Mouse (Mus musculus) ES-Bruce4 (cell line): ENCODE data around the gene Krtap5-4.

Source experiments
- CTCF ChIP-seq: IDR thresholded peaks from one replicate; pipeline ENCODE4 v1.8.1; 2011; ENCODE audit warnings: low read depth, low read length
- EP300 ChIP-seq: IDR thresholded peaks from 2 replicates; pipeline ENCODE4 v1.6.1; 2011; ENCODE audit warnings: low read depth, low read length; ENCODE audit not compliant: insufficient read depth
- POLR2A ChIP-seq: IDR thresholded peaks from one replicate; pipeline ENCODE4 v1.8.1; 2011; ENCODE audit warnings: low read length; ENCODE audit not compliant: insufficient read depth

DNA sequence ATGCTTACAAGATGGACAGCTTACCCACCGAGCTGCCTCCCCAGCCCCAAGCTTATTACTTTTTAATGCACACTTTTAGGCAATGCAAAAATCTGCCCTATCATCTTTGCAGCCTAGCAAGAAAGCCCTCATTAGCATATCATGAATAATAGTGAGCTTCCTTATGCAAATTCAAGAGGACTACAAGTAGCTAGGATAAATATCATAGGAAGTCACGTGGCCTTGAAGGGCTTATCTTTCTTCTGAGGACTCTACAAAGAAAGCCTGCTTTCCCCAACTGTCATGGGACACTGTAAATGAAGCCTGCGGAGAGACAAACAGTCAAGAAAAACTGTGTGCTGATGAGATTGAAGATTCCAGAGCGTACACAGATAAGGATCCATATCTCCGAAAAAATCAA lies 48.2 kb downstream of the Krtap5-4 start:
- TF ChIP-seq EP300: no peak
- no peak for TF ChIP-seq POLR2A
- TF ChIP-seq CTCF: no peak
